Mouse (Mus musculus) hindbrain, postnatal 0 days (tissue): Measurements from ENCODE around the gene Mtmr1. TPM values are rescaled to one million over a fixed set of nuclear protein-coding genes. Genes with fewer than 3 reads are reported as not detected.

ENCODE experiments used
- ATAC-seq: fragments of 200-750 bp; cut with Nextera tagmentation; 2 replicates; pipeline ENCODE4 v1.8.0; 2017; ENCODE audit warnings: mild to moderate bottlenecking, moderate TSS enrichment, moderate library complexity
- DNase-seq: peaks from one replicate; pipeline ENCODE4 v3.0.0-alpha.2; 2015; ENCODE audit warnings: low spot score
- H3K27ac ChIP-seq: fragments of 300-500 bp; sonication (generic); 2 replicates; pipeline ENCODE4 v1.5.1; 2014; ENCODE audit warnings: mild to moderate bottlenecking
- H3K27me3 ChIP-seq: fragments of 300-500 bp; sonication (generic); 2 replicates; pipeline ENCODE4 v1.6.1; 2014; ENCODE audit warnings: low read length, mixed read lengths; ENCODE audit not compliant: insufficient read depth
- H3K36me3 ChIP-seq: fragments of 300-500 bp; sonication (generic); 2 replicates; pipeline ENCODE4 v1.6.1; 2014; ENCODE audit warnings: low read length, mixed read lengths; ENCODE audit not compliant: insufficient read depth
- H3K4me1 ChIP-seq: fragments of 300-500 bp; sonication (generic); 2 replicates; pipeline ENCODE4 v1.6.1; 2014; ENCODE audit warnings: antibody characterized with exemption, low read length, mixed read lengths; ENCODE audit not compliant: insufficient read depth
- H3K4me2 ChIP-seq: fragments of 300-500 bp; sonication (generic); 2 replicates; pipeline ENCODE4 v1.6.1; 2014; ENCODE audit warnings: low read depth, mild to moderate bottlenecking, low read length, moderate library complexity, mixed read lengths
- H3K4me3 ChIP-seq: fragments of 300-500 bp; sonication (generic); 2 replicates; pipeline ENCODE4 v1.5.1; 2014; ENCODE audit warnings: low read length
- H3K9ac ChIP-seq: fragments of 300-500 bp; sonication (generic); replicated peaks from 2 replicates; pipeline ENCODE4 v1.6.1; 2014; ENCODE audit warnings: mild to moderate bottlenecking, low read length, moderate library complexity, mixed read lengths
- H3K9me3 ChIP-seq: fragments of 300-500 bp; sonication (generic); 2 replicates; pipeline ENCODE4 v1.6.1; 2016; ENCODE audit warnings: low read length, mixed read lengths
- CTCF ChIP-seq: IDR thresholded peaks from 2 replicates; pipeline ENCODE4 v1.5.1; 2016; ENCODE audit warnings: antibody characterized with exemption, control low read depth, low read depth
- WGBS: fragments of 180-500 bp; shearing (Covaris S2); extraction: QIAGEN DNeasy Blood & Tissue Kit; methylation state at CpG from one replicate; pipeline ENCODE4 v1.1.7; 2014; 5-methylcytosine and 5-hydroxymethylcytosine counted together
- polyA plus RNA-seq: library from polyadenylated mRNA; unstranded; fragments of >200 nt; fragmentation: Nextera tagmentation; extraction: Ambion mirVana; gene quantifications from 2 replicates; pipeline ENCODE4 v1.2.1, GENCODE M21; 2015
- total RNA-seq: library from RNA; depleted of rRNA; stranded (reverse); fragments of >200 nt; gene quantifications from 2 replicates; pipeline ENCODE4 v1.2.3, GENCODE M21; 2014; rRNA removed

Mtmr1 gene
- total and polyA plus RNA-seq, 2 experiments from 2014 or later, result 10.7 to 42.7 TPM

GRCm38 (mm10) chrX:71467491-71467890 is 102.9 kb downstream of the Mtmr1 start:
- Histone ChIP-seq H3K9ac (no peak overlapping the region), H3K4me3 (no peak overlapping the region), H3K9me3 (no peaks in the 10 kb centered on the region), H3K4me1 (no peaks in the 10 kb centered on the region), H3K4me2 (no peak overlapping the region), H3K27ac (no peak overlapping the region), H3K36me3 (no peaks in the 10 kb centered on the region), H3K27me3 (no peaks in the 10 kb centered on the region)
- no peak for ATAC-seq
- no peak for DNase-seq
- TF ChIP-seq CTCF, result no peak
- WGBS, result 85% methylated on average over 3 of the region's 3 CpGs

Other genes with a start within 250 kb of the Mtmr1 start
- 3.6 and 7.1 TPM in 2 replicates for gene Mtm1, start 154.0 kb upstream of the Mtmr1 start, total RNA-seq
- gene Mtm1, start 154.0 kb upstream of the Mtmr1 start, polyA plus RNA-seq, result 4.0 and 4.8 TPM in 2 replicates
- 80.1 and 81.3 TPM in 2 replicates for gene Cd99l2, start 128.1 kb downstream of the Mtmr1 start, total RNA-seq
- gene Cd99l2, start 128.1 kb downstream of the Mtmr1 start, polyA plus RNA-seq, result 63.6 and 70.0 TPM in 2 replicates
- 63.6 and 83.4 TPM in 2 replicates for gene Hmgb3, start 191.2 kb downstream of the Mtmr1 start, total RNA-seq
- gene Hmgb3, start 191.2 kb downstream of the Mtmr1 start, polyA plus RNA-seq, result 411 and 423 TPM in 2 replicates